Mouse (Mus musculus) liver, embryonic 16.5 days (tissue): ENCODE measurements around the gene Chd6. TPM values are rescaled to one million over a fixed set of nuclear protein-coding genes. Genes with fewer than 3 reads are reported as not detected.

ENCODE experiments used
- ATAC-seq: fragments of 200-750 bp; cut with Nextera tagmentation; 2 replicates; pipeline ENCODE4 v1.8.0; 2017; ENCODE audit warnings: low read depth, mild to moderate bottlenecking, moderate number of reproducible peaks, moderate library complexity
- H3K27ac ChIP-seq: fragments of 300-500 bp; sonication (generic); 2 replicates; pipeline ENCODE4 v1.5.1; 2014; ENCODE audit warnings: mild to moderate bottlenecking, low read length
- H3K27me3 ChIP-seq: fragments of 300-500 bp; sonication (generic); 2 replicates; pipeline ENCODE4 v1.6.1; 2014; ENCODE audit warnings: low read depth, low read length, mixed read lengths; ENCODE audit not compliant: control insufficient read depth, insufficient read depth
- H3K36me3 ChIP-seq: fragments of 300-500 bp; sonication (generic); 2 replicates; pipeline ENCODE4 v1.6.1; 2014; ENCODE audit warnings: mild to moderate bottlenecking; ENCODE audit not compliant: control insufficient read depth, insufficient read depth
- H3K4me1 ChIP-seq: fragments of 300-500 bp; sonication (generic); 2 replicates; pipeline ENCODE4 v1.6.1; 2014; ENCODE audit warnings: low read depth, low read length, mixed read lengths; ENCODE audit not compliant: control insufficient read depth
- H3K4me2 ChIP-seq: fragments of 300-500 bp; sonication (generic); 2 replicates; pipeline ENCODE4 v1.6.1; 2014; ENCODE audit warnings: low read depth, low read length, mixed read lengths
- H3K4me3 ChIP-seq: fragments of 300-500 bp; sonication (generic); 2 replicates; pipeline ENCODE4 v1.5.1; 2014; ENCODE audit warnings: low read depth, mild to moderate bottlenecking, low read length
- H3K9ac ChIP-seq: fragments of 300-500 bp; sonication (generic); 2 replicates; pipeline ENCODE4 v1.6.1; 2014; ENCODE audit warnings: low read depth, low read length
- H3K9me3 ChIP-seq: fragments of 300-500 bp; sonication (generic); replicated peaks from 2 replicates; pipeline ENCODE4 v1.6.1; 2016; ENCODE audit warnings: low read length; ENCODE audit not compliant: control insufficient read depth
- WGBS: fragments of 180-500 bp; shearing (Covaris S2); extraction: QIAGEN DNeasy Blood & Tissue Kit; methylation state at CpG from one replicate; pipeline ENCODE4 v1.1.7; 2014; ENCODE audit not compliant: insufficient replicate concordance; 5-methylcytosine and 5-hydroxymethylcytosine counted together
- polyA plus RNA-seq: library from polyadenylated mRNA; unstranded; fragments of >200 nt; fragmentation: Nextera tagmentation; extraction: Ambion mirVana; gene quantifications from 2 replicates; pipeline ENCODE4 v1.2.1, GENCODE M21; 2015

The Chd6 gene
- polyA plus RNA-seq, 1 experiment from 2014 or later, result 4.7 TPM

DNA sequence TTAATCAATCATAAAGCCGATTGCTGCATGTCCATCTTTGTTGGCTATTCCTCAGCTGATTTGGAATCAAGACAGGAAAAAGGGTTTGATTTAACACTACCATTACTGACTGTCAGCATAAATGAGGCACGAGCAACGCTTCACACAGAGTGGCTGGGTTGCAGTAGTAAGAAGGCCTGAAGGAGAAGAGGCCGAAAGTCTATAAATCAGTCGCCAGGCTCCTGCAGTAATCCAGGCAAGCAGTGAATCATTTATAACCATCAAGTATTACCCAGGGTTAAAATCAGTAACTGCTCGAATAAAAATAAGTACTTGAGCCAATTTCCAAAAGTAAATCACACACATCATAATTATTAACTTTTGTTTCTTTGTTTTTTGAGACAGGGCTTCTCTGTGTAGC lies 59.4 kb downstream of the Chd6 start:
- no peak for ATAC-seq
- Histone ChIP-seq H3K9ac (no peak overlapping the region), H3K4me3 (no peak overlapping the region), H3K27ac (no peak overlapping the region), H3K4me1 (no peaks in the 10 kb centered on the region), H3K36me3 (no peaks in the 10 kb centered on the region), H3K9me3 (no peaks in the 10 kb centered on the region), H3K27me3 (no peaks in the 10 kb centered on the region), H3K4me2 (no peak overlapping the region)
- 71% methylated on average over 6 of the region's 6 CpGs for WGBS

DNA sequence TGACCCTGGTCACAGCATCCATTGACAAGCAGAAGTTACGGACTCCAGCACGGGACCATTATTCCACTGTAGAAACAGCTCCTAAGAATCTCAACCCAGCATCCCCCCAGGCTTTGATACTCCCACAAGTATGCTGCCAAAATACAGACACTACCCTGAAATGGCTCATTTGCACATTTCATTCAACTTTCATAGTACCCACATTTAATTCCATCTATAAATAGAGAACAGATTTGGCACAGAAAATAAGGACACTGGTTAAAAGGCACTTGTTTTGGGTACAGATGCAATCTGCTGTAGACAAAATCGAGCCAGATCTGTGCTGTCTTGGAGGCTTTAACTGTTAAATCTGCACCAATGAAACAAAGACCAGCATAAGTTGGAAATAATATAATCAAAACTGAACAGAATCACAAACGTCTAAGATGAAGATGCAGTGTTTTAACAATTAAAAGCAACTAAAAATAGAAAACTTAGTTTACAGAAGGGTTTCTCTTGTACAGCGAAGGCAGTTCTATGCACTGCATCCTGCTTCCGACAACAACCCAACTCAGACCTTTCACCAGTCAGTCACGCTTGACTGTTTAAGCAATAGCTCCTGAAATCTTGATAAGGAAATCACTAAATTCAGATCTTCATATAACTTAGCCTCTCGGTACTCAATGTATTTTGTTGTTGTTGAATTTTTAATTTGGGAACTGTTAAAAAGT lies 64.2 kb downstream of the Chd6 start:
- Histone ChIP-seq H3K27ac (no peak overlapping the region), H3K27me3 (no peaks in the 10 kb centered on the region), H3K9ac (no peak overlapping the region), H3K4me2 (no peak overlapping the region), H3K4me1 (no peaks in the 10 kb centered on the region), H3K36me3 (no peaks in the 10 kb centered on the region), H3K4me3 (no peak overlapping the region), H3K9me3 (no peaks in the 10 kb centered on the region)
- WGBS, result 78% methylated on average over 8 of the region's 8 CpGs
- ATAC-seq, result no peak

DNA sequence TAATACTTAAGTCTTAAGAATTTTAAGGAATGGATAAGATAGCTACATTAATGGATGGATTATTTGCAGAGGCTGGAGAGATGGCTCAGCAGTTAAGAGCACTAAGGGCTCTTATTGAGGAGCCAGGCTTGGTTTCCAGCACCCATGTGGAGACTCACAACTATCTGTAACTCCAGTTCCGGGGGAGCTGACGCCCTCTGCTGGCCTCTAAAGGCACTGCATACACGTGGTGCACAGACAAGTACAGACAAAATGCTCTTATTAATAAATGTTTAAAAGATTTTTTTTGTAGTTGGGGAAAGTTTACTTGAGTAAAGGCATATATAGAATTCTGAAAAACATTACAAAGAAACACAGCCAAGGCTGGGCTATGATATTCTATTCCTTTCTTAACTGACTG lies 66.0 kb downstream of the Chd6 start:
- Histone ChIP-seq H3K4me2 (no peak overlapping the region), H3K9me3 (no peaks in the 10 kb centered on the region), H3K27me3 (no peaks in the 10 kb centered on the region), H3K4me3 (no peak overlapping the region), H3K27ac (no peak overlapping the region), H3K9ac (no peak overlapping the region), H3K36me3 (no peaks in the 10 kb centered on the region; the same call in 1 of the 2 replicates), H3K4me1 (no peaks in the 10 kb centered on the region)
- 55% methylated on average over 3 of the region's 3 CpGs for WGBS
- ATAC-seq, result no peak

DNA sequence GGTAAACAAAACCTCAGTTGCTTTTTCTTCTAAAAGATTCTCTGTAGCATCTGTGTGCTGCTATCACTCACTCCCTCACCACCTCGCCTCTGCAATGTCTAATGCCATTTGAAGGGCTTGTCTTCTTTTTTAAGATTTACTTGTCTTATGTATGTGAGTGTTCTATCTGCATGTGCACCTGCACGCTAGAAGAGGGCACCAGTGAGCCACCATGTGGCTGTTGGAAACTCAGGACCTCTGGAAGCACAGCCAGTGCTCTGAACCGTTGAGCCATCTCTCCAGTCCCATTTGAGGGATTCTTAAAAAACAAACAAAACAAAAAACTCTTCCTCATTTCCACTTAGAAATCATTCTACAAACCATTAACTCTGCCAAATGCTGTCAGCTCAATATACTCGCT lies 68.1 kb downstream of the Chd6 start:
- Histone ChIP-seq H3K27ac (no peak overlapping the region), H3K4me2 (no peak overlapping the region), H3K36me3 (no peaks in the 10 kb centered on the region; the same call in 1 of the 2 replicates), H3K4me1 (no peaks in the 10 kb centered on the region), H3K27me3 (no peaks in the 10 kb centered on the region), H3K9ac (no peak overlapping the region), H3K9me3 (no peaks in the 10 kb centered on the region), H3K4me3 (no peak overlapping the region)
- 68% methylated on average over 4 of the region's 4 CpGs for WGBS
- no peak for ATAC-seq

DNA sequence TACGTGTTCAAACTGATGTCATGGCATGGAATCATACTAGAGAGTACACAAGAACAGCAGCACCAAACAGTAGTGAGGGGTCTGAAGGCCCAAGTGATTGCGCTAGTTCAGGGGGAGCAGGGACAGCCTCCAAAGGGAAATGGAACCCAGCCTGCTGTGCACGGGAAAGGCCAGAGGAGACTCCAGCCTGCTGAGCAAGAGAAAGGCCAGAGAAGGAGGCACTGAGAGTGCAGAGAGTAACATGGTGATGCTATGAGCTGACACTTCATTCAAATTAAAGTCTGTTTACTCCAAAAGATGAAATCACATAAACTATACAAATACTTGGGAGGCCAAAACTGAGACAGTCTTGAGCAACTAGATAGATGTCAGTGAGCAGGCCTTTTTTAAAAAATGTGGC lies 71.1 kb downstream of the Chd6 start:
- no peak overlapping the region for H3K9ac ChIP-seq
- H3K9me3 ChIP-seq, result no peaks in the 10 kb centered on the region
- no peaks in the 10 kb centered on the region for H3K27me3 ChIP-seq
- 66% methylated on average over 3 of the region's 3 CpGs for WGBS
- no peak overlapping the region for H3K4me2 ChIP-seq
- H3K4me3 ChIP-seq, result no peak overlapping the region
- ATAC-seq, result no peak
- no peak overlapping the region for H3K27ac ChIP-seq
- H3K36me3 ChIP-seq, result no peaks in the 10 kb centered on the region; the same call in 1 of the 2 replicates
- H3K4me1 ChIP-seq, result no peaks in the 10 kb centered on the region

DNA sequence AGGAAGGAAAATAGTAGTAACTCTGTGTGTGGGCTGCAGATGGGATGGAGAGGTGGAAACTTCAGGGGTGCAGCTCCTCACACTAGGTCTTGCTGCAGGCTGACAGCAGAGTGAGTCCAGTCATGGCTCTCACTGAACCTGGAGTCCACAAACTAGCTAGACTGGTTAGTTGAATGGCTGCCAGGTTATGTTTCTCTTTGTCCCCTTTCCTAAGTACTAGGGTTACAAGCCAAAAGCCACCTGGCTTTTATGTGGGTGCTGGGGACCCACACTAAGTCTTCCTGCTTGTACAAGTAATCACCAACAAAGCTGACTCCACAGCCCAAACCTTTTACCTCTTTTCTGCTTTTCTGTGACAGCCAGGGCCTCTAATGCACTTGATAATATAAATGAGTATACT lies 75.7 kb downstream of the Chd6 start:
- Histone ChIP-seq H3K27me3 (no peaks in the 10 kb centered on the region), H3K4me3 (no peak overlapping the region), H3K36me3 (peaks cover 3% of the 10 kb centered on the region), H3K9me3 (no peaks in the 10 kb centered on the region), H3K4me2 (no peak overlapping the region), H3K27ac (no peak overlapping the region), H3K4me1 (no peaks in the 10 kb centered on the region), H3K9ac (no peak overlapping the region)
- ATAC-seq, result no peak

DNA sequence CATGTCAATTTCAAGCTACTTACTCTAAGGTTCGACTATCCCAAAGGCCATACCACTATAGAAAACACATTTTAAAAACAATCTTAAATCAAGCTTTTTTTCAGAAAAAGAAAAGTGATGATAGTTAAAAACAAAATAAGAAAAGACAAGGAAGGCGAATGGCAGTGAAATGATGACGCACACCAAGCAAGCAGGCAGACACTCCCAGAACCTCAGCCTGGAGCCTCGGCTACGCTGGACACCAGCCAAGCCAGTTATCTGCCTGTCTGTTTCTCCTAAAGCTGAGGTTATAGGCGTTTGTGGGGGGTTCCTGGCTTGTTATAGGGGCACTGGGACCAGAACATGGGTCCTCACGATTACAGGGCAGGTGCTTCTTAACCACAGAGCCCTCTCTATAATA lies 76.5 kb downstream of the Chd6 start:
- Histone ChIP-seq H3K27ac (no peak overlapping the region), H3K4me3 (no peak overlapping the region), H3K4me1 (no peaks in the 10 kb centered on the region), H3K9me3 (no peaks in the 10 kb centered on the region), H3K36me3 (peaks cover 5% of the 10 kb centered on the region), H3K27me3 (no peaks in the 10 kb centered on the region), H3K9ac (no peak overlapping the region), H3K4me2 (no peak overlapping the region)
- ATAC-seq, result no peak
- WGBS, result 62% methylated on average over 7 of the region's 7 CpGs

DNA sequence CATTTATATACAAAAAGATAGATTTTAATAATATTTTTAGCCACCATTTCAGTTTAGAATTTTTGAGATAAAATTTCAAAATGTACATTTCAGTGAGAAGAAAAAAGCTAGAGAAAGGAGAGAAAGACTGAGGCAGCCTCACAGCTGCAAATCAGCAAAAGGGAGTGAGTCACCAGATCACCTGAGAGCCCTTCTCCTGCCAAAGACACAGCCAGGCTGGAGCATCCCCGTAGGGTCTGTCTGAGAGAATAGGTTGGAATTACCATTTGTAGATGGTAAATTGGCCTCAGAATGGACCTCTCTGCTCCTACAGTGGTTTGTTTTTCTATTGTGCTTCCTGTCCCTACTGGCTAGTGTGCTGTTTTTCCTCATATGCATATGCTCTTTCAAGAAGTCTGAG lies 84.3 kb downstream of the Chd6 start:
- no peak overlapping the region for H3K4me2 ChIP-seq
- H3K27me3 ChIP-seq, result no peaks in the 10 kb centered on the region
- peaks cover 5% of the 10 kb centered on the region for H3K36me3 ChIP-seq
- no peak overlapping the region for H3K27ac ChIP-seq
- WGBS, result 83% methylated on average over 1 of the region's 1 CpGs
- ATAC-seq, result no peak
- no peaks in the 10 kb centered on the region for H3K4me1 ChIP-seq
- no peaks in the 10 kb centered on the region for H3K9me3 ChIP-seq
- H3K9ac ChIP-seq, result no peak overlapping the region
- no peak overlapping the region for H3K4me3 ChIP-seq

DNA sequence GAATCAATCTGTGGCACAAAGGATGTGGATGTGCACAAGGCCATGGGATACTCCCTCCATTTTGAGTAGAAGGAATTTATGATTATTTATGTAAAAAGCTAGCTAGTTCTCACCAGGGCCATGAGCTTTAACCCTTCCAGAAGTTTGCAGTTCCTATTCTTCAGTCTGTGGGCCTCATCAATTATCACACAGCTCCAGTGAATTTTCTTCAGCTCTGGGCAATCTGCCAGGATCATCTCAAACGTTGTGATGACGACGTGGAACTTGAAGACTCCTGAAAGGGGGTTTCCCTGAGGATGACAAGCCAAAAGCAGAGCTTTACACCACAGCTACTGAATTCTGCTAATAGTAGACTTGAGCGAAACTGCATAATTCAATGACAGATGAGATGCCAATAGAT lies 91.0 kb downstream of the Chd6 start:
- no peak overlapping the region for H3K27ac ChIP-seq
- 61% methylated on average over 4 of the region's 4 CpGs for WGBS
- H3K27me3 ChIP-seq, result no peaks in the 10 kb centered on the region
- H3K4me1 ChIP-seq, result no peaks in the 10 kb centered on the region
- no peaks in the 10 kb centered on the region for H3K9me3 ChIP-seq
- H3K9ac ChIP-seq, result no peak overlapping the region
- no peak overlapping the region for H3K4me3 ChIP-seq
- no peak for ATAC-seq
- H3K36me3 ChIP-seq, result peaks cover 6% of the 10 kb centered on the region
- no peak overlapping the region for H3K4me2 ChIP-seq
